Mouse (Mus musculus) small intestine, adult 2 months (tissue): Measurements from ENCODE around the gene Gm14137.

Source experiments
- CTCF ChIP-seq: fragments of 200-500 bp; IDR thresholded peaks from 2 replicates; pipeline ENCODE4 v1.5.1; 2012; ENCODE audit warnings: low read depth, mild to moderate bottlenecking, control low read depth, inconsistent platforms, low read length, moderate library complexity, mixed read lengths; ENCODE audit not compliant: insufficient replicate concordance, insufficient read length; ENCODE audit errors: extremely low read depth
- POLR2A ChIP-seq: fragments of 200-500 bp; IDR thresholded peaks from 2 replicates; pipeline ENCODE4 v1.6.1; 2012; ENCODE audit warnings: low read depth, mild to moderate bottlenecking, control low read depth, inconsistent platforms, low read length, moderate library complexity

GRCm38 (mm10) chr2:119196316-119197108, 22.2 kb downstream of the Gm14137 start:
- TF ChIP-seq POLR2A (no peak), CTCF (no peak)
